Mouse (Mus musculus): Measurements from ENCODE around the gene Kcnv2. TPM values are rescaled to one million over a fixed set of nuclear protein-coding genes. Genes with fewer than 3 reads are reported as not detected.

Gene Kcnv2
- 0.05 and 0.13 TPM in 2 replicates for total RNA-seq (2012; rRNA removed)

GRCm38 (mm10) chr19:27322281-27322680 is at the start of gene Kcnv2:
Kcnv2 (plus strand) TSS chr19:27322588.
- Histone ChIP-seq H3K4me1 (ENCODE audit: control insufficient read depth in 2 of 2, insufficient read depth in 2 of 2, low read length in 2 of 2, poor library complexity in 1 of 2) (peaks cover 0 to 10% of the 10 kb centered on the region in 2 experiments; a peak in 1 of 4 replicates), H3K9ac (ENCODE audit: insufficient read depth, low read depth, low read length, poor library complexity, severe bottlenecking) (no peak within 1 kb of the TSS), H3K9me3 (ENCODE audit: control insufficient read depth, insufficient read depth, low read depth, low read length) (no peaks in the 10 kb centered on the region), H3K27ac (ENCODE audit: insufficient read depth, low read depth, low read length, poor library complexity, severe bottlenecking) (no peak within 1 kb of the TSS), H3K36me3 (ENCODE audit: control insufficient read depth, insufficient read depth, low read length, poor library complexity, severe bottlenecking) (no peaks in the 10 kb centered on the region), H3K4me3 (ENCODE audit: insufficient read depth in 1 of 2, low read depth in 1 of 2, low read length in 2 of 2, poor library complexity in 1 of 2, severe bottlenecking in 1 of 2) (peak within 1 kb of the TSS; percentile 22 to 36; a peak in 2 of 4 replicates)
- in situ Hi-C loops (cut with MboI; ENCODE audit: low sequenced_read_pairs in 2 of 2, unreplicated experiment in 2 of 2), result no loop called here
- DNase-seq (ENCODE audit: low read depth, low spot score), result no peak
- TF ChIP-seq MAFK (IDR thresholded peaks at IDR 0.05; ENCODE audit: insufficient read depth, low read depth, low read length), result no peak
- TF ChIP-seq CHD2 (IDR thresholded peaks at IDR 0.05; ENCODE audit: low read depth, low read length), result no peak
- TF ChIP-seq ZC3H11A (IDR thresholded peaks at IDR 0.05; ENCODE audit: borderline replicate concordance, low read depth, low read length), result no peak
- no peak for TF ChIP-seq ZNF384 (IDR thresholded peaks at IDR 0.05; ENCODE audit: low read depth, low read length)
- no peak for TF ChIP-seq HCFC1 (IDR thresholded peaks at IDR 0.05; ENCODE audit: borderline replicate concordance, insufficient read depth, low read length)

- no peak for DNase-seq (ENCODE audit: low read depth, low spot score)
- in situ Hi-C loops (cut with MboI; ENCODE audit: low sequenced_read_pairs in 2 of 2, unreplicated experiment in 2 of 2), result no loop called here
- H3K27ac ChIP-seq (ENCODE audit: insufficient read depth, low read depth, low read length, poor library complexity, severe bottlenecking), result no peak overlapping the region
- H3K4me3 ChIP-seq (ENCODE audit: insufficient read depth in 1 of 2, low read depth in 1 of 2, low read length in 2 of 2, poor library complexity in 1 of 2, severe bottlenecking in 1 of 2), result no peak overlapping the region
- H3K9me3 ChIP-seq (ENCODE audit: control insufficient read depth, insufficient read depth, low read depth, low read length), result no peaks in the 10 kb centered on the region
- no peak overlapping the region for H3K9ac ChIP-seq (ENCODE audit: insufficient read depth, low read depth, low read length, poor library complexity, severe bottlenecking)
- H3K4me1 ChIP-seq (ENCODE audit: control insufficient read depth in 2 of 2, insufficient read depth in 2 of 2, low read length in 2 of 2, poor library complexity in 1 of 2), result no peaks in the 10 kb centered on the region
- TF ChIP-seq ZNF384 (IDR thresholded peaks at IDR 0.05; ENCODE audit: low read depth, low read length) (no peak), HCFC1 (IDR thresholded peaks at IDR 0.05; ENCODE audit: borderline replicate concordance, insufficient read depth, low read length) (no peak), MAFK (IDR thresholded peaks at IDR 0.05; ENCODE audit: insufficient read depth, low read depth, low read length) (no peak), CHD2 (IDR thresholded peaks at IDR 0.05; ENCODE audit: low read depth, low read length) (no peak), ZC3H11A (IDR thresholded peaks at IDR 0.05; ENCODE audit: borderline replicate concordance, low read depth, low read length) (no peak)
- H3K36me3 ChIP-seq (ENCODE audit: control insufficient read depth, insufficient read depth, low read length, poor library complexity, severe bottlenecking), result no peaks in the 10 kb centered on the region
These were observed 49.0 kb upstream of the Kcnv2 start for GRCm38 (mm10) chr19:27273385-27273784.

GRCm38 (mm10) chr19:27274382-27274781 is 48.0 kb upstream of the Kcnv2 start:
- Histone ChIP-seq H3K4me1 (ENCODE audit: control insufficient read depth in 2 of 2, insufficient read depth in 2 of 2, low read length in 2 of 2, poor library complexity in 1 of 2) (no peaks in the 10 kb centered on the region), H3K9ac (ENCODE audit: insufficient read depth, low read depth, low read length, poor library complexity, severe bottlenecking) (no peak overlapping the region), H3K4me3 (ENCODE audit: insufficient read depth in 1 of 2, low read depth in 1 of 2, low read length in 2 of 2, poor library complexity in 1 of 2, severe bottlenecking in 1 of 2) (no peak overlapping the region), H3K9me3 (ENCODE audit: control insufficient read depth, insufficient read depth, low read depth, low read length) (no peaks in the 10 kb centered on the region), H3K27ac (ENCODE audit: insufficient read depth, low read depth, low read length, poor library complexity, severe bottlenecking) (no peak overlapping the region), H3K36me3 (ENCODE audit: control insufficient read depth, insufficient read depth, low read length, poor library complexity, severe bottlenecking) (no peaks in the 10 kb centered on the region)
- TF ChIP-seq HCFC1 (IDR thresholded peaks at IDR 0.05; ENCODE audit: borderline replicate concordance, insufficient read depth, low read length) (no peak), ZNF384 (IDR thresholded peaks at IDR 0.05; ENCODE audit: low read depth, low read length) (no peak), ZC3H11A (IDR thresholded peaks at IDR 0.05; ENCODE audit: borderline replicate concordance, low read depth, low read length) (no peak), CHD2 (IDR thresholded peaks at IDR 0.05; ENCODE audit: low read depth, low read length) (no peak), MAFK (IDR thresholded peaks at IDR 0.05; ENCODE audit: insufficient read depth, low read depth, low read length) (no peak)
- in situ Hi-C loops (cut with MboI; ENCODE audit: low sequenced_read_pairs in 2 of 2, unreplicated experiment in 2 of 2), result no loop called here
- DNase-seq (ENCODE audit: low read depth, low spot score), result no peak

DNA sequence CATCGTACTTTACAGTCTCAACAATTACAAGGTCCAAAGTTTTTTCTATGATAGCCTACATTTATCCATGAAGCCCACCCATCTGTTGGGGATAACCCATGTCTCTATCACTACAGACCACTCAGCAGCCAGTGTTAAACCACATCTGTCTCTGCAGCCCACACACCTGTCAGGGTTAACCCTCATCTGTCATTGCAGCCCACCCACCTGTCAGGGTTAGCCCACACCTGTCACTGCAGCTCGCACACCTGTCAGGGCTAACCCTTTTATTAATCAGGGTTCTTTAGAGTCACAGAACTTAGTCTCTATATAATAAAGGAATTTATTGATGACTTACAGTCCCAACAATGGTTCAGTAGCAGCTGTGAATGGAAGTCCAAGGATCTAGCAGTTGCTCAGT is 43.2 kb upstream of the Kcnv2 start:
- Histone ChIP-seq H3K27ac (ENCODE audit: insufficient read depth, low read depth, low read length, poor library complexity, severe bottlenecking) (no peak overlapping the region), H3K4me1 (ENCODE audit: control insufficient read depth in 2 of 2, insufficient read depth in 2 of 2, low read length in 2 of 2, poor library complexity in 1 of 2) (no peaks in the 10 kb centered on the region), H3K4me3 (ENCODE audit: insufficient read depth in 1 of 2, low read depth in 1 of 2, low read length in 2 of 2, poor library complexity in 1 of 2, severe bottlenecking in 1 of 2) (no peak overlapping the region), H3K36me3 (ENCODE audit: control insufficient read depth, insufficient read depth, low read length, poor library complexity, severe bottlenecking) (no peaks in the 10 kb centered on the region), H3K9me3 (ENCODE audit: control insufficient read depth, insufficient read depth, low read depth, low read length) (no peaks in the 10 kb centered on the region), H3K9ac (ENCODE audit: insufficient read depth, low read depth, low read length, poor library complexity, severe bottlenecking) (no peak overlapping the region)
- in situ Hi-C loops (cut with MboI; ENCODE audit: low sequenced_read_pairs in 2 of 2, unreplicated experiment in 2 of 2), result no loop called here
- DNase-seq (ENCODE audit: low read depth, low spot score), result no peak
- TF ChIP-seq MAFK (IDR thresholded peaks at IDR 0.05; ENCODE audit: insufficient read depth, low read depth, low read length) (no peak), HCFC1 (IDR thresholded peaks at IDR 0.05; ENCODE audit: borderline replicate concordance, insufficient read depth, low read length) (no peak), ZNF384 (IDR thresholded peaks at IDR 0.05; ENCODE audit: low read depth, low read length) (no peak)

- Histone ChIP-seq H3K9me3 (ENCODE audit: control insufficient read depth, insufficient read depth, low read depth, low read length) (no peaks in the 10 kb centered on the region), H3K4me3 (ENCODE audit: insufficient read depth in 1 of 2, low read depth in 1 of 2, low read length in 2 of 2, poor library complexity in 1 of 2, severe bottlenecking in 1 of 2) (no peak overlapping the region), H3K27ac (ENCODE audit: insufficient read depth, low read depth, low read length, poor library complexity, severe bottlenecking) (no peak overlapping the region), H3K4me1 (ENCODE audit: control insufficient read depth in 2 of 2, insufficient read depth in 2 of 2, low read length in 2 of 2, poor library complexity in 1 of 2) (no peaks in the 10 kb centered on the region), H3K9ac (ENCODE audit: insufficient read depth, low read depth, low read length, poor library complexity, severe bottlenecking) (no peak overlapping the region), H3K36me3 (ENCODE audit: control insufficient read depth, insufficient read depth, low read length, poor library complexity, severe bottlenecking) (no peaks in the 10 kb centered on the region)
- in situ Hi-C loops (cut with MboI; ENCODE audit: low sequenced_read_pairs in 2 of 2, unreplicated experiment in 2 of 2), result no loop called here
- DNase-seq (ENCODE audit: low read depth, low spot score), result no peak
- TF ChIP-seq ZNF384 (IDR thresholded peaks at IDR 0.05; ENCODE audit: low read depth, low read length) (no peak), HCFC1 (IDR thresholded peaks at IDR 0.05; ENCODE audit: borderline replicate concordance, insufficient read depth, low read length) (no peak)
These were observed 12.3 kb upstream of the Kcnv2 start for GRCm38 (mm10) chr19:27310039-27310438.
